Mouse (Mus musculus) adrenal gland (tissue): ENCODE measurements around the gene Gm4756.
"Not testable (repeated sequence)": the region's sequence is repeated elsewhere in the genome, so short reads cannot be mapped to it uniquely, and the experiment has no call there.

Source experiments
- intact Hi-C: fragments of 180-260 bp; cut with DNase I; formaldehyde crosslinking; loops from one replicate; pipeline ENCODE4 v1.15.1; 2025

The Gm4756 gene

GRCm38 (mm10) chr12:72655775-72656174 is 6.3 kb upstream of the Gm4756 start:
- intact Hi-C loops, result loop anchor here (5.0 to 10.0 kb wide), 2 partner anchors 37 to 141 kb away; no protein-coding TSS in a partner anchor

GRCm38 (mm10) chr12:72654698-72655097 is 5.2 kb upstream of the Gm4756 start:
- intact Hi-C loops, result loop anchor here (5.0 to 10.0 kb wide), 2 partner anchors 38 to 140 kb away; no protein-coding TSS in a partner anchor

- intact Hi-C loops, result no loop called here
Observed at GRCm38 (mm10) chr12:72648921-72649320, 540 bp downstream of the Gm4756 start.

GRCm38 (mm10) chr12:72638025-72638424 is 11.4 kb downstream of the Gm4756 start:
- intact Hi-C loops, result no loop called here

GRCm38 (mm10) chr12:72628751-72629150 is 20.7 kb downstream of the Gm4756 start:
- intact Hi-C loops, result no loop called here

- intact Hi-C loops, result no loop called here
Observed at GRCm38 (mm10) chr12:72622853-72623496, 26.5 kb downstream of the Gm4756 start.

GRCm38 (mm10) chr12:72621441-72621840 is 28.0 kb downstream of the Gm4756 start:
- intact Hi-C loops, result no loop called here

- intact Hi-C loops, result no loop called here
Observed at GRCm38 (mm10) chr12:72620856-72621255, 28.6 kb downstream of the Gm4756 start.

GRCm38 (mm10) chr12:72612053-72612452 is 37.4 kb downstream of the Gm4756 start:
- intact Hi-C loops, result no loop called here

- intact Hi-C loops, result not testable (repeated sequence)
Observed at GRCm38 (mm10) chr12:72598731-72599130, 50.7 kb downstream of the Gm4756 start.

- intact Hi-C loops, result no loop called here
Observed at GRCm38 (mm10) chr12:72594001-72594400, 55.5 kb downstream of the Gm4756 start.

- intact Hi-C loops, result no loop called here
Observed at GRCm38 (mm10) chr12:72592991-72593390, 56.5 kb downstream of the Gm4756 start.

GRCm38 (mm10) chr12:72585339-72585738 is 64.1 kb downstream of the Gm4756 start:
- intact Hi-C loops, result no loop called here

- intact Hi-C loops, result no loop called here
Observed at GRCm38 (mm10) chr12:72583099-72583498, 66.4 kb downstream of the Gm4756 start.

- intact Hi-C loops, result no loop called here
Observed at GRCm38 (mm10) chr12:72582021-72582420, 67.4 kb downstream of the Gm4756 start.

GRCm38 (mm10) chr12:72564281-72564795 is 85.1 kb downstream of the Gm4756 start:
- intact Hi-C loops, result no loop called here

GRCm38 (mm10) chr12:72554347-72554746 is 95.1 kb downstream of the Gm4756 start:
- intact Hi-C loops, result no loop called here

- intact Hi-C loops, result loop anchor here (10.0 kb wide), 1 partner anchor 126 kb away; the partner anchor contains the start of gene Dhrs7
Observed at GRCm38 (mm10) chr12:72538571-72538970, 110.9 kb downstream of the Gm4756 start.

GRCm38 (mm10) chr12:72536021-72536597 is 113.4 kb downstream of the Gm4756 start, which contains the start of gene Pcnx4:
Gene Pcnx4 (plus strand): TSS chr12:72536383.
- intact Hi-C loops, result loop anchor here (10.0 kb wide), 1 partner anchor 129 kb away; the partner anchor contains the start of gene Dhrs7

- intact Hi-C loops, result loop anchor here (10.0 kb wide), 1 partner anchor 129 kb away; the partner anchor contains the start of gene Dhrs7
Observed at GRCm38 (mm10) chr12:72535599-72535998, 113.9 kb downstream of the Gm4756 start.

- intact Hi-C loops, result loop anchor here (10.0 kb wide), 1 partner anchor 131 kb away; the partner anchor contains the start of gene Dhrs7
Observed at GRCm38 (mm10) chr12:72533986-72534385, 115.5 kb downstream of the Gm4756 start.

- intact Hi-C loops, result loop anchor here (10.0 kb wide), 1 partner anchor 132 kb away; the partner anchor contains the start of gene Dhrs7
Observed at GRCm38 (mm10) chr12:72532303-72532702, 117.2 kb downstream of the Gm4756 start.
